In genomic region chr6:53022069-53022468, GRCm38 (mm10) we compare ENCODE assay signal across 16 mouse cellular contexts.
"Had no signal": no experiment of that assay in that cellular context is flagged by ENCODE, and none has a peak within 500 bp of the region (broad histone marks: within the 10 kb centered on the region; RNA-seq: fewer than 3 reads in every experiment).

No protein-coding gene starts in this region.

- ATAC-seq: hindbrain, postnatal 0 days; intestine, embryonic 16.5 days; liver, embryonic 12.5 days had no signal

- DNase-seq: gastrocnemius, postnatal 14 days; gastrocnemius, postnatal 36 days; heart, adult 18-20 months; heart, postnatal 14 days; heart, postnatal 36 days; kidney, adult 11 months; kidney, adult 2 months; kidney, adult 9 months; kidney, postnatal 14 days; kidney, postnatal 36 days; layer of hippocampus, adult 9-11 months; layer of hippocampus, postnatal 36 days; left cerebral cortex, postnatal 4 days had no signal
